Mouse (Mus musculus) ovary, postnatal 36 days (tissue): Measurements from ENCODE around the gene Six1.

Source experiments
- DNase-seq: peaks from one replicate; pipeline ENCODE4 v3.0.0; 2022; ENCODE audit warnings: low spot score, mixed read lengths

Six1 gene

DNA sequence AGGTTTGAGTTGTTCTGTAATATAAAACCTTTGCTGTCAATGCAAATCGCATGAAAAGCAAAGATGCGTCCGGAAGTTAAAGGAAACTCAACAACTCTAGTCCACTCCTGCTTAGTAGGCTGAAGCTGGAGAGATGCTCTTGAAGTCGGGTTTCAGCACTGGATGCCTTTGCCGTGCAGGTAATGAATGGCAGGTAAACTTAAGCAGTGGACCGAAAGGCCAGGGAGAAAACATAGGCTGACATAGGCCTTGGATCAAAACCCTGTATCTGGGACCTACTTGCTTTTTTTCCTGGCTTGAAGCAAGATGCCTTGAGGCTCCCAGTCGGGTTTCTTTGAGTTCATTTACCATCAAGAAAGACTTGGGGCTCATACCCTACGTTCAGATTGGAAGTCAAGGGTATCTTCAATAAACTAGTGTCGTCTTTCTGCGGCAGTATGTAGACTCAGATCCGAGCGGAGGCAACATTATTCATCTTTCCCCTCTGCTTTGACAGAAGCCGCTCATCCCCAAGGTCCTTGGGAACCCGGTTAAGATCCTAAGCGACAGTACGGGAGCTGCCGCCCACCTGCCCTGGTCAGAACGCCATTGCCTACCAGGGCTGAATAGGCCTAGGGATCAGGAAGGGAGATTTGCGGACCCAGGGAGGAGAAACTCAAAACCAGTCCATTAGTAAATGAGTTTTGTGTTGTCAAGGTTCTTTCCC, 4.0 kb downstream of the Six1 start:
- no peak for DNase-seq

DNA sequence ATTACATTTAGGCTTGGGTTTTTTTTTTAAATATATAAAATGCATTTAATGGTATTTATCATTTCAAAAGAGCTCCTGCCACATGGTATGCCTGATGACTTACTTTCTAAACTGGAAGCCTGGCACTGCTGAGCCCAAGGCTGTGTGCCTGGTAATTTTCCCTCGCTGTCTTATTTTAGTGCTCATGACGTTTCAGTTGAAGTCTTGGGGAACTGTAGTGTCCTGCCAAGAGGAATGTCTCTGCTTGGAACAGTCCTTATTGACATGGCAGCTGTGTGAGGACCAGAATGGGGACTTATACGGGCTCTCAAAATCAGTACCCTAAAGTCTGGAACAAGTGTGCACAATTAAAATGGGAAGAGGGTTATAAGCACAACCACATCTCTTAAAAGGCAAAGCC, 5.2 kb downstream of the Six1 start:
- no peak for DNase-seq

DNA sequence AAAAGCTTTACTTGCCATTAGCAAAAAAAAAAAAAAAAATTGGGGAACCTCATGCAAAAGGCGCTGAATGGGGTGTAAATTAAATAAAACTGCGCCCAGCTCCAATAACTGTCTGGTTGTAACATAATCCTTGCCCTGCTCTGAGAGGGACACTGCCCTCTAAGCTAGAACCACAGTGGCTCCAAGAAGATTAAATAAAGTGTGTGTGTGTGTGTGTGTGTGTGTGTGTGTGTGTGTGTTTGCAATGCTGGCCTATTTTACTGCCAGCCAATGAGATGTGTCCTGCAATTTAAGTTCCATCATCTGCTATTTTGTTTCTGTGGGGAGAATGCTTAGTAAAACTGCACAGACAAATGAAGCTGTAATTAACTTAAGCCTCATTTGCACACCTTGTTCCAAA, 6.1 kb downstream of the Six1 start:
- DNase-seq: no peak

DNA sequence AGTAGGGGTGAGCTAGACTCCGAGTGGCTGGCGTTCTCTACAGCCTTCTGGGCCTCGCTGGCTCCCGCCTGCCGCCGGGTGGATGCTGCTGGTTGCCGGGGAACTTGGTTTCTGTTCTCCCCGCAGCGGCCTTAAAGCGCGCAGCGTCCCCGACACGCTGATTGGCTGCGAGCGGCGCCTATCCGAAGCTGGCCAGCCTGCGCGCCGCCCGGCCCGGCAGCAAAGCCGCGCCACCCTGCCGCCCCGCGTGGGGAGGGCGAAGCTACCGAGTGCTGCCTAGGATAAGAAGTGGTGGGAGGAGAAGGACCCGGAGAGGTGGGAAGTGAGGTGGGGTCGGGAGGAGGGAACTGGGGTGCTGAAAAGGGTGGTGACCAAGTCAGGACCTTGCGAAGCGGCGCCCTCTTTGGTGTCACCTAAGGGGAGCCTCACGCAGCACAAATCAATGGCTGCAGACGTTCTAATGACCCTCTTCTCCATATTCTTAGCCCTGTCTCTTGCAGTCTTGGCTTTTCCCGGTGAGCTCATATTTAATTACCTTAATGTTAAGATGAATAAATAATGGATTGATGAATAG, 7.0 kb downstream of the Six1 start:
- peak; percentile 75 for DNase-seq

DNA sequence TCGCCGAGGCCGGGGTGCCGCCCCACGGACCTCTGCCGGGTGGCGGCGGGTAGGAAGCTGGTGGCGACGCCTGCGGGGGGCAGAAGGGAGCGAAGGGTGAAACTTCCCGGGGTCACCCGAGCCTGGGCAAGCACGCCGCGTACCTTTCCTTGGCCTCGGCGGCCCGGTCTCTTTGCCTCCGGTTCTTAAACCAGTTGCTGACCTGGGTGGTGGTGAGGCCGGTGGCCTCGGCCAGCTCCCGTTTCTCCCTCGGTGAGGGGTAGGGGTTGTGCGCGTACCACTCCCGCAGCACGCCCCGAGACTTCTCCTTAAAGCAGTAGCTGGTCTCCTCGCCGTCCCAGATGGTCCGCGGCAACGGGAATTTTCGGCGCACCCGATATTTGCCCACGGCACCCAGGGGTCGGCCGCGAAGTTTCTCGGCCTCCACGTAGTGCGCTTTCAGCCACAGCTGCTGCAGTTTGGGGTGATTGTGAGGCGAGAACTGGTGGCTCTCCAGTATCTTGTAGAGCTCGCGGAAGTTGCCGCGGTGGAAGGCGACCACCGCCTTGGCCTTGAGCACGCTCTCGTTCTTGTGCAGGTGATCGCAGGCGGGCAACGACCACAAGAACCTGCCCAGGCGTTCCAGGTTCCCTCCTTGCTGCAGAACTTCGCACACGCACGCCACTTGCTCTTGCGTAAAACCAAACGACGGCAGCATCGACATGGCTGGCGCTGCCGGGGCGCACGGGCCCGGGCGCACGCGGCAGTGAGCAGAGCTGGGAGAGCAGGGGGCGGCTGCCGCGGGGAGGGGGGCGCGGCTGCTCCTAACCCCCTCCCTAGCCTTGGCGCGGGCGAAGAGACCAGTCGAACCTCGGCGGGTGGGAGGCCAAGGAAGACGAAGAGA, 7.7 kb downstream of the Six1 start:
- peak; percentile 27 for DNase-seq

DNA sequence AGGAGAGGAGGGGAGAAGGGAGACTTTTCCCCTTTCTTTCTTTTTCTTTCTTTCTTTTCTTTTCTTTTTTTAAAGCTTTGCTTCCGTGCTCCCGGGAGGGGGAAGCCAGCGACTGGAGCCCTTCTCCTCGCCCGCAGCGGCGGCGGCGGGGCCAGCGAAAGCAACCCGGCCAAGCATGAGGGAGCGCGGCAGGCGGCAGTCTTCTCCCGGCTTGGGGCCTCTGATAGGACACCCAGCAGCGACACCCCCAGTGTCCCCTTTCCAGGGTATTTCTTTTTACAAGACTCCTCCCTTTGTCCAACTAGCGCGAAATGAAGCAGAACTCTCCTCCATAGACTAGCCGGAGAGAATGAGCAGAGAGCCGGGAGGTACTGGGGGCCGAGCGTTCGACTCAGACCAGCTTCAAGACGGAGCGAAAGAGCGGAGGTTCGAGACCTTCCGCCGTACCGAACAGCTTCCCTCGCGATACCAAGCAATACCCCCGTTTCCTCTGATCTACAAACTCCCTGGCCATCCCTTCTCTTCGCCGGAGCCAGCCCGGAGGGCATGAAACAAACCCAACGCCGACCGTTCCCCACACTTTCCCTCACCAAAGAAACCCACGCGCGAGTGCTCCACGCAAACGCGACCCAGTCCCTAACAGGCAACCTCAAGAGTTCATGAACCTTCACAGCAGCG, 8.5 kb downstream of the Six1 start:
- DNase-seq: no peak

DNA sequence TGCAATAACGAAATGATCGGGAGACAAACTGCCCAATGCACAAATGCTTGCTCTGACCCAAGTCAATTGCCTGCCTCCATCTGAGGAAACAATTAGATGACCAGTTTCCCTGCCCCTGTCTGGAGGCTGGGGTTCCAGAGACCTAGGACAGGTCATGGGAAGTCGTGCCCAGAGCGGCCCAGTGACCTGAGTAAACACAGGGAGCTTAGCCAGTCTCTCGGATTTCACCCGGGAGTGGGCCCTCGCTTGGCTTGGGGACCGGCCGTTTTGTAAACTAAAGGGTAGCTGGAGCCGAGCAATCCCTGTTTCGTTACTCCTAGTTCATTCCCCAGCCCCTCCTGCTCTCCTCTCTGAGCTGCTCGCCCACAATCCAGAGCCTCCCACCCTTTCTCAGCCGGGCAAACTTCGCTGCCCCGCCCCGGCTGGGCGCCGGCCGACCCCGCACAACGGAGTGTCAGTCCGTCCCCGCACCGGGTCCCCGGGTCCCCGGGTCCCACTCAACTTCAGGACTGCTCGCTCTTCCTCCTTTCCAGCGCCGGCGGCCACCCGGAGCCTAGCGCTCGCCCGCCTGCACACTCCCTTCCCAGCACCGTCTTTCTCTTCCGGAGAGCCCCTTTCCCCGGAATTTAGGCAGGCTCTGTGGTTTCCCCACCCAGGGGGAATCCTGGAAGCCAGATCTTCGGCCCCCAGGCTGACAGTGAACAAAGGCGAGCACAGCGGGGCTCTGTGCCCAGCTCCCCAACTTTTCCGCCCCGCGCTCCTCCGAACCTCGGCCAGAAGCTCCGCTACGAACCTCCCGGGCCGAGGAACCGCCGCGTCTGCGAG, 9.3 kb downstream of the Six1 start:
- peak; percentile 60 for DNase-seq

DNA sequence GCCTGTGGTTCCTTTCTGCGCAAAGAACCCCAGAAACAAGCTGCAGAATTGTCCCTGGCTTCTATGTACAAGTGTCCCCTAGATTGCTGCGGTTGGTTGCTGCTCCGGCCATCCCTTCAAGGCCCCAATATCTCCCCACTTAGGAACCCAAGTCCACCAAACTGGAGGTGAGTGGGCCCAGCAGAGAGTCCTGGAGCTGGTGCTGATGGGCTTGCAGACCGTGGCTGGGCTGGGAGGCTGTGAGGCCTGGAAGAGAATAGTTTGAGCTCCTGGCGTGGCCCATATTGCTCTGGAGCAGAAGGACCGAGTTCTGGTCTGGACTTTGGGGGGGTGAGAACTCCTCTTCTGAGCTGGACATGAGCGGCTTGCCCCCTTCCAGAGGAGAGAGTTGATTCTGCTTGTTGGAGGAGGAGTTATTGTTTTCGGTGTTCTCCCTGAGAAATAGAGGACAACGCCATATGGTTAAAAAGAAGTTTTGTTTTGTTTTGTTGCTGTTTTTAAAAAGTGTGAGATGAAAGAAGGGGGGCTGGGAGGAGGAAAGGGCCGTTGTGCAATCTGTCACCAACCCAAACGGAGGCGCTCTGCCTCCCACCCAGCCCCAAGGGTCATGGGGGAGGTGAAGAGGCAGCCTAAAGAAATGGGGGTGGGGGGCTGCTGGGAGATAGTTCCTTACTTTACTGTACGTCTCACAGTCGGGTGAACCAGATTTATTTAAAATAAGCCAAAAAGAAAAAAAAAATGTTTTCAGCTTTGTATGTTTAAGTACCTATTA, 10.1 kb downstream of the Six1 start:
- no peak for DNase-seq

DNA sequence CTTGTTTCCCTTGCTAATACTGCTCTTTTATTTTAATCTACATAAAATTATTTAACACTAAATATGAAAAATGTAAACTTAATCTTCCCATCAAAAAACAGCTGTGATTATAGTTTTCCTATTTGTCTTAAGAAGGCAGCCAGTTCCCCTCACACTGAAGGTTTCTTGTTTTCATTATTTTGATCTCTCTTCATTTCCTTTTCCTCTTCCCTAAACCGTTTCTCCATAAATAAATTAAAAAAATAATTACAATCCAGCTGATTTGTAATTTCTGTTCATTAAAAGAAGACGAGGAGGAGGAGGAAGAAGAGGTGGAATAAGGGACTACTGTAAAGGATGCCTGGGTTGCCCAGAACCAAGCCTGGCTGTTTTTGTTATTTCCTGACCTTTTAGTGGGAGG, 10.8 kb downstream of the Six1 start:
- no peak for DNase-seq

DNA sequence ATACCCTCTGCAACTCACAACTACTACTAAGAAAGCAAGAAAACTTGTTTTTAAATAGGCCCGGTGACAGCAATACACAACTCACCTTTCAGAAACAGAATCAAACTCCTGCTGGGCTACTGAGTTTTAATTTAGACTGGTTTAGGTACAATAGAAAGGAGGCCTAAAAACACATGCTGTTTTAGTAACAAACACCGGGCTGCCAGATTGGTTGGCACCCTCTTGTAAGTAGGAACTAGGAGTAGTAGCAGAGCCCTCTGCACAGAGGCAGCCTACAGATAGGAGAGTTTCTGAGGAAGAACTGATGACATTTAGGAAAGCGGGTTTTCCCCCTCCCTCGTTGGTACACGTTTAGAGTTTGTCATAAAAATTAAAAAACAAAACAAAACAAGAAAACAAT, 11.3 kb downstream of the Six1 start:
- DNase-seq: no peak

DNA sequence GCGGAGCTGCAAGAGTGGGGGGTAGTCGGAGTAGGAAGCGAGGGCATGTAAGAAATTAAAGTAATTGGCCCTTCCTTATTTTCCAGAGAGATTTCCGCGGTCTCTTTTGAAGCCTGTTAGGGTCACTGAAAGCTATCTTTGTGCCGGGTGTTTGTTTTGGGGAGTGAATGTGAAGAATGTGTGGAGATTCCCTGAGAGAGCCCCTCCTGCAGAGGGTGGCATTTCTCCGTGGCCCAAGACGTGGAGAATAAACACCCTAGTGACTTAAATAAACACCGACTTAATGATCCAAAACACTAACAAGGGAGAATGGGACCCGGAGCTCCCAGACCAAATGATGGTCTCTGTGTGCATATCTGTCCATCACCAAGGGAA, 12.4 kb downstream of the Six1 start:
- no peak for DNase-seq

DNA sequence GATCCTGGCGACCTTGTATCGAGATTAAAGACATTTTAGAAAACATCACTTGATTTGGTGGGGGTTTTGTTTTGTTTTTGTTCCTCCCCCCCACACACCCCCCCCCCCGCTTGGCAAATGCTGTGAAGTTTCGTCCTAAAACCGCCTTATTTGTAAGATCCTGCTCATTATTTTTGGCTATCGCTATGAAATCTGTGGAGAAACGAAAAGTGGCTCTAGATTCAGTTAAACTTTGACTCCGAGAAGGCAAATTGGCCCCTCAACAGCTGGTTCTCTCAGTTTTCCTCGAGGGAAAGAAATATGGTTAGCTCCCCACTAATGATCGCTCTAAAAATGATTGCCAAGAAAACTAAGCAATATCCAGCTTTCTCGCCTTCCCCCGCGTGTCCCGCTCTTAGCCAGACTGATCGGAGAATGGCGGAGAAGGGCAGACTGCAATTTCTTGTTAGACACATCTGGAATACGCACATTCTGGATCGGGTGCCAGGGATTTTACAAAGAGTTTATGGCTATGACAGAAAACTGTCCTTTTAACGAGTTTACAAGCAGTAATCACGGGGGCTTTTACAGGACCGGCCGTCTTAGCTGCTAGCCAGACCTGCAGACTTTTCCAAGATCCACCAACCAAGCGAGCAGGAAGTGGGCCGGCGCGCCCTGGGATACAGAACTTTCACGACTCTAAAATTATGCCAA, 13.0 kb downstream of the Six1 start:
- DNase-seq: no peak

DNA sequence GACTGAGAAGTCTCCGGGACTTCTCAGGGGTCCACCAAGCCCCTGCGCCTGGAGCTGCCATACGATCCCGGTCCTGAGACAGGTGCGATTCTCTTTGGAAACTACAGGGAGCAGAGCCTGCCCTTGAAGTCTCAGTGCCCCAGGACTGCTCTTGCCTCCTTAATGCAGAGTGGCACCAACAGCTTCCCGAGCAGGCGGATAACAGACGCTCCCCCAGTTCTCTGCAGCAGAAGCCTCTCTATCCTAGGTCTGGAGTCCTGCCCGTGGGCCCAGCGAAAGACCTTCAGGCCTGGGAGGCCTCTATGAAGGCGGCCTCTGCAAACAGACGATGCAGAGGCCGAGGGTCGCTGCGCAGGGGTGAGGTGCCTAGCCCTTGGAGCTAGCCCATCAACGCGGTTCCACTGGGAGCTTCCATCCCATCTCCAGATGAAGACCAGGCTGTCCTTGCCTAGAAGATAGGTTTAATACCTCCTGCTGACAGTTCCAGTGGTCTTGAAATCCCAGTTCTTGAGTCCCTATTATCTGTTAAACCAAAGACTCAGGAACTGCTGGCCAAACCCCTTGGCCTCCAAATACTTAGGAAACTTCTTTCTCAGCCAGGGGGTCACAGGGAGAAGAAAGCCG, 13.6 kb downstream of the Six1 start:
- no peak for DNase-seq

DNA sequence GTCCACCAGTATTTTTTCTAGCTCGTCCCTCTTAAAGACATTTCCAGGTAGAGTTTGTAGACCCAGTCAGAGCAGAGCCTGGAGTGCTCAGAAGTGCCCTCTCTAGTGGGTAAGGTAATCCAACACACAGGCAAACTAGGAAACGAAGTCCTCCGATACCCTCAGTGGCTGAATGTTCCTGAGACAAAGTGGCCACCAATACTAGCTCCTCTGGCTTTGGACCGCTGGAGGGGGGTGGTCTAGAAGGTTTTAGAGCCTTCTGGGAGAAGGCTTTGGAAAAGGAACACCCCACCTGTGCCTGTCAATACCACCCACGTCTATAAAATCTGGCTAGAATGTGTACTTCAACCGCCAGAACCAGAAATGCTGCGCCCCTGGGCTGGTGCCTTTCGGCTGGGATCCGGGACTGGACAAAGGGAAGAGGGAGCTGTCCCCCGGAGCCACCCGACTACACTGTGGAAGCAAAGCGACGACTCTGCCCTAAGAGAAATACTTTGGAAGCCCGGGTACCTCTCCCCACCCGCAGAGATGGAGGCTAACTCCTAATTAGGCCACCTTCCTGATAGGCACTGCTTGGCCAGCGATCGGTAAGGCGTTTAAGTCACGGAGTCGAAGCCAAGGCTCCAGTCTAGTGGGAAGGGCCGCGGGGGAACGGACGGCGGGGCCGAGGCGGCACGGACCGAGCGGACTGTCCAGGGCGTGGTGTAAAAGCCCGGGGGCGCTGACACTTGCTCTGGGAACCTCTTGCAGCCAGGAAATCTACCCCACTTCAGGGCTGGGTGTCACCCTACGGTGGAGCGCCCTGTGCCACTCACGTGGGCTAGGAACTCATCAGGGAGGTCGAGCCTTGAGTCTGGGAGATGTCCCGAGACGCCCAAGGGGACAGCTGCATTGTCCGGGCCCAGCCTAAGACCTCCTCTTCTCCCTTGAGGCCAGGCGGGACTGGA, 14.4 kb downstream of the Six1 start:
- DNase-seq: no peak

DNA sequence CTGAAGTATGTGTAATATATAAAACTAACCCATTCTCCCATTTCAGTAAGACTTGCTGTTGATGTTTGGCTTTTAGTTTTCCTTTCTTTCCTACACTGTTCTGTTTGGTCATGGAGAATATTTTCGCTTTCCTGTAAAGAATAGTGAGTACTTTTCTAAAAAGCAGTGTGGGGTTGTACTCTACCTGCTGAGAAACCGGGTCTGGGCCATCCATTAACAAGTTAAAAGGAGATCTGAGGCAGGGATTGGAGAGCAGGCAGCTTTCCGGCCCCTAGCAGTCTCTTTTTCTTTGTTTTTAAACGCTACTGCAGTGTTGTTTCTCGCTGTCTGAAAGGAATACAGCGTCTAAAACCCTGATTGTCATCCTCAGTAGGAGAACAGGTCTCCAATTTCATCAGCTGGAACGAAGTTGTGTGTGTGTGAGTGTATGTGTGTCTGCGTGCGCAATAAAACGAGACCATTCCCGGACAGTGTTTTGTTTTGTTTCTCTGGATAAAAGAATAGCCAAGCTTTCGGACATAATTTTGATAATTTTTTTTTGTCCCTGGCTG, 15.2 kb downstream of the Six1 start:
- DNase-seq: no peak

DNA sequence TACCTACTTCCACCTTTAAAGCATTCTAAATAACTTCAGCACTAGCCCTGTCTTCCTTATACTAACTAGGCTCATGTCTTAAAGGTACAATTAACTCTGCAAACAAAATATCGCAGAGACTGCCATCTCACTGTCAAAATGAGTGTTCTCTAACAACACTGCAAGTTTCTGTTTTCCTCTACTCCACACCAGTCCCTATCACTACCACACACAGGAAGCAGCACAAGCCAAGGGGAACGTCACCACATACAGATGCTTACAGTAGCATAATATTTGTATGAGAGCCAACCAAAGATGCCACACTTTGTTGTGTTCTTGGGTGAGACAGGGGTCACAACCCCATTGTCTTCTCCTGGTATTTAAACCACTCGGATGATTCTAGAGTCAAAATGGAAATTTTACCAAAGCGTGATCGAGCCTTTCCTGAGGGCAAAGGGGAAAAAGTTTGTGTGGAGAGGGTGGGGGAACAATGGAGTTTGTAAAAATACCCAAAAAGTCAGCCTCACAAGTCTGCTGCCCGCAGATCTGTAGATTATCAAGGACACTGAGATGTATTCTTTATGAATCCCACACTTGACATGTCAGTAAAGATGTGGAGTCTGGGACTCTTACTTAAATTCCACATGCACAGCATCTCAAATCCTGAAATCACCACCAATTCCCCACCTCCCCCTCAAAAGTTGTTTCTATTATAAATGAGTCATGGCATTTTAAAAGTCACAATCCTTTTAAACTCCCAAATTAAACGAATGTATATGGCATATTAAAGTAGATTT, 16.1 kb downstream of the Six1 start:
- no peak for DNase-seq
